Mouse (Mus musculus) urinary bladder, adult 2 months (tissue): ENCODE data around the gene Foxb1. TPM values are rescaled to one million over a fixed set of nuclear protein-coding genes. Genes with fewer than 3 reads are reported as not detected.

ENCODE experiments used
- DNase-seq: peaks from one replicate; pipeline ENCODE4 v3.0.0; 2022; ENCODE audit warnings: low spot score
- polyA plus RNA-seq: library from polyadenylated mRNA; depleted of rRNA; stranded (reverse); fragments of >200 nt; gene quantifications from 2 replicates; pipeline ENCODE4 v1.2.3, GENCODE M21; 2012; rRNA removed

Foxb1 gene
- polyA plus RNA-seq, 1 experiment: not detected

DNA sequence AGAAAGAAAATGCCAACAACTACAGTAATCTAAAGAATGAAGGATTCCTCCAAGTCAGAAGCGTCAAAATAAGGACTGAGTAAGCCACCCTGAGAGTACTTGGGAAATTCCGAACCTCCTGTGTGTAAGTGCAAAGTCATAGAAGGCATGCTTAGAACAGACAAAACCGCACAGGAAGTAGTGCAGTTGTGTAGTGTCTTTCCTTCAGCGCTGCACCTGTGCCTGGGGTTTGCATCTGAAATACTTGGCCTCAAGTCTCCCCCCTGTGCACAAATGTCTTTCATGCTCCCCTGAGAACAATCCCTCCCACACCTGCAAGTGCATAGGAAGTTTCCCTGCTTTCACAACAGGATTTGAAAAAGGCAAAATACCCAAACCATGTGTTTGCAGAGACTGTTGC, 3.5 kb downstream of the Foxb1 start:
- DNase-seq: no peak

DNA sequence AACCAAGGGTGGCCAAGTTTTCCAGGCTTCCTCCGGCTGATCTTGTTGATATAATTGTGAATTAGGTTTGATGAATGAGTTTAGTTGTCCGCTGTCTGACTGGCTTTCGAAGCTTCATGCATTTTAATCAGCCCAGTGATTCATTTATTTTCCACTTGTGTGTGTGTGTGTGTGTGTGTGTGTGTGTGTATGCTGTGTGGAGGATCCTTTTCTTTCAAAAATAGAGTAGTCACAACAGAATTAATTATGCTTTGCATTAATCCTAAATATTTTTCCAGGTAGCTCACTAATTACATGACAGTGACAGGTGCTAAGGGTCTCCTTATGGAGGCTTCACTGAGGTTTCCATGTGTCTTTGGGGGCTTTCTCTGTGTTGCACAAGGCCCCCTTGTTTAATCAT, 4.3 kb downstream of the Foxb1 start:
- no peak for DNase-seq

DNA sequence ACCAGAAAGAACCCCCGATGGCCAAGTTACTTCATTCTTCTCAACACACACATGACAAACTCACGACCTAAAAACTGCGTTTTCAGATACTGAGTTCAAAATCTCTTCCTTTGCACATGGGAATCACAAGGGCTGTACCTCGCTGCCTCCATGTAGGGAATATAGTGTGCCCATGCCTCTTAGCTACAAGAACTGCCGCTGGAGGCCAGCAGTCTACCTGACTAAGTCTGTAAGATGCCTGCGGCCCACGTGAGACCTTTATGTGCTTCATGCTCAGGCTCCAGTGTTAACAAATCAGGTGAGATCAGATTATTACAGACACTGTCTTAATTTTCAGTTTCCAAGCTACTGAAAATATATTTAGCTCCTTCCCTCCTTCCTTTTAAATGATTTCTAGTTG, 4.7 kb downstream of the Foxb1 start:
- DNase-seq: no peak

DNA sequence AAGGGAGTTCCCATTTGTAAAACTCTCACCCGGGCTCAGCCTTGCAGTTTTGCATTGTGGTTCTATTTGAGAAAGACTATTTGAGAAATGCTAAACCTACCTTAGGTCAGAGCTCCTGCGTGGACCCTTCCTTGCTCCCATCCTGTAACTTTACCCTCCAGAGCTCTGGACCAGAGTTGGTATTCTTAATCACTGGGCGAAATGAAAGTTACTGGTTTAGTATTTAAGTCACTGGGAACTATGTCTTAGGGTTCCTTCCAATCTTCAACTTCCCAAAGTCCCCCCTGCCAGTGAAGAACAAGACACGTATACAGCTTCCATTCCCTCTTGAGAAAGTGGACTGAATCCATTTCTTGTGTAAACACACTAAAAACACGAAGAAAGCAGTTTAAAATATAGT, 5.6 kb downstream of the Foxb1 start:
- DNase-seq: no peak

DNA sequence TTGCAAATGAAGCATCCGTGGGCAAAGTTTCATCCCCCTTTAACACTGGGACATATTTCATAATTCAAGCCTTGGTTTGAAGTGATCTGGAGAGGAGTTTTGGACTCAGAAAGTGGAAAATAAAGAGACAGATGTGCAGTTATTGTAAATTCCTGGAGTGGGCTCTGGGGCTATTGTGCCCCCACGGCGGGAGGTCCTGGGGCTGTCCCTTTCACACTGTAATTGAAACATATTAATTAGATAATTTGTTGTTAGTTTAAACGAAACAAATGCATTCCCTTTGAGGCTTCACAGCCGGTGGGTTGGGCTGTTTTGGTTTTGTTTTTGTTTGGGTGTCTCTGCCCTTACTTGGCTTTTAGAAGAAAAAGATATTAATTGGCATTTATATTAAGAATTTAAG, 6.0 kb downstream of the Foxb1 start:
- no peak for DNase-seq

DNA sequence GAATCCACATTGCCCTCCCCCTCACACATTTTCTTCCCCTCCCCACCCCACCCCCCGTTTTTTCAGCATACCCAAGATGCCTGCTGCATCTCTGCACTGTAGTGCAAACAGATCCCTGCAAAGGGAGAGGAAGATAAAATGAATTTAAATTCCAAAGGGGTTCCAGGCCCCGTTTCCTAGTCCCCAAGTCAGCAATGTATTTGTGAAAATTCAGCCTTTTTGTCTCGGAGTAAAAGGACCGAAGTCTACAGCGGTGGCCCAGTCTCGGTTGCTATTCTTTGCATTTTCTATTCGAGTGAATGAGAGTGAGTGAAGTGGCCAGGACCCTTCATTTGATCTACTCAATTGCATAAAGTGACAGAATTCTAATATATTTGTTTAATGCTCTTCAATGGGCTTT, 6.4 kb downstream of the Foxb1 start:
- no peak for DNase-seq

DNA sequence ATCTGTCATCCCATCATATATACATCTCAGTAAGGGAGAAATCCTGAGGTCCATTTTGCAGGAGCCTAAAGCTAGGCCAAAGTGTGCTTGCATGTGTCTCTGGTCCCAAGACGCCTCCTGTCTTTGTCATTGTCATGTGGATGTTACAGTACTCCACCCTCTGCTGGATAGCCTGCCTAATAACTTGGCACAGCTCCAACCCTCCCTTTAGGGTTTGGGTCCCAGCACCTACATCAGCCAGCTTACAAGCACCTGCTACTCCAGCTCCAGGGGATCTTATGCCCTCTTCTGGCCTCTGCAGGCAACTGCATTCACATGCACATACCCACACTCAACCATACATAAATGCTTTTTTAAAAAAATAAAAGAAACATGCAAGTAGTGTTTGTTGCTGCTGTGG, 12.8 kb downstream of the Foxb1 start:
- DNase-seq: no peak

DNA sequence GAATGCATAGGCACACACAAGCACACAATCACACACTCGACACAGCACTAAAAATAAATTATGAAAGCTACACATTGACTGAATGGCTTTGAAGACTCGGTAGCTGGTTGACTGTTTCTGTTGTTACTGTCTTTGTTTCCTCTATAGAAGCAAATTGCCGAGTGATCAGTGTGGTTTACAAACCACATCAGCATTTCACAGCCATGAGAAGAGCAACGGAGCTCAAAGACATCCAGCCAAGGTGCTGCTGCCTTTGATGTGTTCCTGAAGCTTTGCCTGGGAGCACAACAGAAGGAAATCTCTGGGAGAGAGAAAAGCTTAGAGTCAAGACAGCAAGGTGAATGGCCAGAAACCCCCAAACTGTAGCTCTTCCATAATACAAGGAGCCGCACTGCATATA, 32.0 kb downstream of the Foxb1 start:
- DNase-seq: no peak

DNA sequence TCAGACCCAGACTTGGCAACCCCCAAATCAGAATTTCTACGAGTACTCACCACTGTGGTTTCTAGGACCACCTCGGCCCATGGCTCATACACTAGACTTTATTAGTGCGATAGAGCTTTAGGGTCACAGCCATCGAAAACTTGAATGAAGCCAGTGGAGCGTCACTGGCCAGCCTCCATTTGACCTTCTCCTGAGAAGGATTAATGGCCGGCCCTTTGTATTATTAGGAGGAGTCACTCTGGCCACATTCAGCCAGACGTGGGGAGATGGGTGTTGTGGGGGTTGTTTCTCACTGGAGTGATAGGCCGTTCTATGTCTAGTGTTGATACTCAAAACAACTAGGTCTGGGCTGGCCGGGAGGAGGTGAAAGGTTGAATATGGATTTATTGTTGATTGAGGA, 42.3 kb downstream of the Foxb1 start:
- DNase-seq: no peak

DNA sequence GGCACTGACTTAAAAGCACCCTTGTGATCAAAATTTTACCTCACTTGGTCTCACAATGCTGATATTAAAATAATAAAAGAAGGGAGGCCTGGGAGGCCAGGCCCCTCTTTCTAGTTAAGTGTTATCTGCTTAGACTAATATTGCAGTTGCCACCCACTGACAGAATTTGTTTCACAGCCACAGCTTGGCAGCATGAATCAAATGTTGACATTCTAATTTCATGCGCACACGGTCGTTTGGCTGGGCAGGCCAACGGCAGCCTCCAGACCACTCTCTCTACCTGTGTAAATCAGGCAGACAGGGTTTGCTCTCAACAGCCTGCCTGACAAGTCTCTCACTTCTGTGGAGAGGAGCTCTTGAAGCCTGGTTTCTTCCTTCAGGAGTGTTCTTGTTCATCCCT, 44.4 kb downstream of the Foxb1 start:
- no peak for DNase-seq

DNA sequence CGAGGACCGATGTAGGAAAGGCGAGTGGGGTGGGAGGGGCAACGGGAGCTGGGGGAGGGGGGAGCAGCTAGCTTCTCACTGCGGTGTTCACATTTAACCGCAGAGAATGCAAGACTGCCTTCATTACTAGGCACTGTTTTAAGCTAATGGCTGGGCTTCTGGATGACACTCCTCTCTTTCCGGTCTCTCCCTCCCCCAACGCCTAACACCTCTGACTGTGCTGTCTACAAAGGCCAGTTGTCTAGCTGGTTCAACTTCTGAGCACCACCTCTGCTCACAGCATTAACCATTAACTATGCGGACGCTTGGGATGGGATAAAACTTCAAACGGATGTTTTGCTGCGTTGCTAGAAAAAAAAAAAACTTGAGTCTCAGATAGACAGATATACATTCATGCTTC, 45.3 kb downstream of the Foxb1 start:
- DNase-seq: no peak

DNA sequence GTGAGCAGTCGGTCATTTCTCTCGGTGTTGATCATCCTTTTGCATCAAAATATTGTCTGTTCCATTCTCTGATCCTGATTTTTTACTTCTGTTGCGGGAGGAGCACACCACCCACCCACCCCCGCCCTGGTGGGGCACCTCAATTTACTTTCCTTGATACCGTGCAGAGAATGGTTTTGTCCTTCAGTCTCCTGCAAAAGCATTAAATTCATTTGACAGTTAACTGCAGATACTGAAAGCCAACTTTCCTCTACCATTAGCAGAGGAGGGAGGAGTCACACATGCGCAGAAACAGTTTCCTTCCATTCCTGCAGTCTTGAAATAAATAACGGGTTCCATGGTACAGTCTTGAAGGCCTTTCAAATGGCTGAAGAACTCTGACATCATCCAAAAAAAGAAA, 46.4 kb downstream of the Foxb1 start:
- no peak for DNase-seq

DNA sequence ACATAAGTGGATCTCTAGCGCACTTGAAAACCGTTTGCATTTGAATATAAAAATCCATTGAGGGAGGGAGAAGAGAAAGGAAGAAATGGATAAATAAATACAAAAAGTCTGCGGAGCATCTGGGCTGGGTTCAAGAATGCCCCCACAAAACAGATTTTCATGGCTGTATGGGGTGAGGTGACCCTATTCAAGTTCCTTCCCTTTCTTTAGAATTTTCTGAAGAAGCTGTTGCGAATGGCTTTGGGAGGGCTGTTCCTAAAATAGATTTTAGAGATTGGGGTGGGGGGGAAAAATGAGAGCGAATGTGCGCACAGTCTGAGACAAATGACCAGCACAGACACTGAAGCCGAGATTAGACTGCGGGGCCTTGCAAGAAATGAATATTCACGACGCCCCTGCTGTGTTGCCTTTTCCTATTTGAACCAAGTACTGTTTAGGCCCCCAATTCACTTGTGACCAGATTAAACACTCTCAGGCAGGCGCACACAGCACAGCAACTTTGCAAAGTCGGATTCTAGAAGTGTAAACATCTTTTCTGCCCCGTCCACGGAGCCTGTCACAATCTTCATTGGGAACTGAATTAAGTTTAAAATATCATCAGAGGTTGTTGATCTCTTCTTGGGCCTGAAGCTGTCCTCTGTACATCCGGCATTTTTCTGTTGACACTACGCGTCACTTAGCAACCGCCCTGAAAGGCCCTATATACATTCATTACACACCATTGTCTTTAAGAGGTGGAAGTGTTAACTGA, 47.0 kb downstream of the Foxb1 start:
- no peak for DNase-seq

DNA sequence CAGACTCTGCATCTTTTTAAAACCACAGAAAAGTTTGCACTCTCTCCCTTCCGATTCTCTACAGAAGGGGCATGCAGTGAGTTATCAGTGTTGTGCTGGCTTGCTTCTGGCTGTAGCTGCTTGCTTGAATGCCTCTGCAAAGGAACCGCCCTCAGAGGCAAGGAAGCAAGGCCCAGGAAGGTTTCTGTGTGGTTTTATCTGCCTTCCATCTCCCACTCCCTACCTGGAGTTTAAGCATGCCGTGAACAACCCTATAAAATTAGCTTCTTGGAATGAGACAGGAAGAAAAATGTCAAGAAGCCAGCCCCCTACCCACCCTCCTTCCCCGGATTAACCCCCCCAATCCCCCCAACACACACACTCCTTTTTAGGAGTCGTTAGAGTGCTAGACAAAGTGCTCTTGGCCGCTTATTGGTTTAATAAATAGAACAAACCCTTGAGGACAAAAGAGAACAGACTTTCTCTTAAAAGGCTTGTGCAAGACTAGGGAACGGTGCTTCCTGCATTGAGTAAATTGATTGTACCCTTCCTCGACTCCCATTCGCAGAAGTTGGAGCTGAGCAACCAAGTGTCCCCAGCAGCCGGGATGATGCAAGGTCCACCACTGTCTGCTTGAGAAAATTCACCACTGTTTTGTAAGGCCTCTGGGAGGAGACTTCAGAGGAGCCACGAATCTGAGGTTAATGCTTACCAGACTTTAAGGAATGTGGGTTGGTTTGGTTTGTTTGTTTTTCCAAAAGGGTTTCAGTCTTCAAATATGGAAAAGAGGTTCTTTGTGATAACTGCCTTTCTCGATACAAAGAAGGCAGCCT, 47.8 kb downstream of the Foxb1 start:
- DNase-seq: no peak

Other genes starting within 250 kb of the Foxb1 start
- gene Bnip2, start 228.5 kb upstream of the Foxb1 start, polyA plus RNA-seq: 121 and 126 TPM in 2 replicates